Mouse (Mus musculus) embryonic facial prominence, embryonic 11.5 days (tissue): ENCODE measurements at regions not wholly inside any gene's neighbourhood (a gene's known extent, or its start where the extent isn't known, plus 50 kb on each side); places are given as distances from the start of the nearest gene placed in this dataset.

Experiments
- ATAC-seq: fragments of 200-750 bp; cut with Nextera tagmentation; replicated peaks from 2 replicates; pipeline ENCODE4 v1.8.0; 2017; ENCODE audit warnings: low read depth; ENCODE audit not compliant: insufficient number of reproducible peaks, low FRiP score, low TSS enrichment
- DNase-seq: peaks from one replicate; pipeline ENCODE4 v3.0.0-alpha.2; 2015; ENCODE audit warnings: low spot score
- H3K27ac ChIP-seq: fragments of 300-500 bp; sonication (generic); replicated peaks from 2 replicates; pipeline ENCODE4 v1.5.1; 2014; ENCODE audit warnings: mild to moderate bottlenecking, low read depth, low read length, control low read depth
- H3K27me3 ChIP-seq: fragments of 300-500 bp; sonication (generic); 2 replicates; pipeline ENCODE4 v1.6.1; 2014; ENCODE audit warnings: mild to moderate bottlenecking, low read length, moderate library complexity, mixed read lengths; ENCODE audit not compliant: control insufficient read depth, insufficient read depth
- H3K36me3 ChIP-seq: fragments of 300-500 bp; sonication (generic); replicated peaks from 2 replicates; pipeline ENCODE4 v1.6.1; 2014; ENCODE audit warnings: low read depth, mild to moderate bottlenecking, low read length, moderate library complexity, mixed read lengths; ENCODE audit not compliant: control insufficient read depth, insufficient read depth
- H3K4me1 ChIP-seq: fragments of 300-500 bp; sonication (generic); 2 replicates; pipeline ENCODE4 v1.6.1; 2014; ENCODE audit warnings: low read length, mixed read lengths; ENCODE audit not compliant: control insufficient read depth, insufficient read depth
- H3K4me2 ChIP-seq: fragments of 300-500 bp; sonication (generic); 2 replicates; pipeline ENCODE4 v1.6.1; 2014; ENCODE audit warnings: low read depth, mild to moderate bottlenecking, control low read depth, low read length, moderate library complexity
- H3K4me3 ChIP-seq: fragments of 300-500 bp; sonication (generic); 2 replicates; pipeline ENCODE4 v1.5.1; 2014; ENCODE audit warnings: low read depth, low read length, control low read depth
- H3K9ac ChIP-seq: fragments of 300-500 bp; sonication (generic); replicated peaks from 2 replicates; pipeline ENCODE4 v1.6.1; 2014; ENCODE audit warnings: mild to moderate bottlenecking, control low read depth, low read length
- H3K9me3 ChIP-seq: fragments of 300-500 bp; sonication (generic); replicated peaks from 2 replicates; pipeline ENCODE4 v1.6.1; 2016; ENCODE audit warnings: mild to moderate bottlenecking, low read length, inconsistent platforms, mixed read lengths; ENCODE audit not compliant: control insufficient read depth
- WGBS: fragments of 180-500 bp; shearing (Covaris S2); extraction: QIAGEN DNeasy Blood & Tissue Kit; methylation state at CpG from one replicate; pipeline ENCODE4 v1.1.7; 2014; 5-methylcytosine and 5-hydroxymethylcytosine counted together

DNA sequence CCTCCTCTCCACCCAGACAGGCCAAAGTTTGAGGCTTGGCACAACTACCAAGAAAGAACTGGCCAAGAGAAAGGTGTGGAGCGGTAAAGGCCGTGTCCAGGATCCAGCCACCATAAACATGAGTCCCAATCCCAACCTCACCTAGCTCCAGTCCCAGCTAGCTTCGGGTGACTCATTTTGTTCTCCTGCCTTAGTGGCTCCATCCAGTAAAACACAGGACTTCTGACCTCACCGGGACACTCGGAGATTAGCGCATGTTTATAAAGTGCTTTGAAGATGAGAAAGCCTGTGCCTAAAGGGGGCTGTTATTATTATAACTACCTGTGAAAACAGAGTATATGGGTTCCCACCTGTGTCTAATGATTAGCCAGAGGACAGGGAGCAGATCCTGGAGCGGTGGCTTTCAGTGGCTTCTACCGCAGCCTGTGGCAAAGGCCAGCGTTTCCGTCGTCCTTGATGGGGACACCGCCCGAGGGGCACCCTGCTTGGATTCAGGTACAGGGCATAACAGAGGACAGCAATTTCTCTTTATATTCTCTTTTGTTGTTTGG is 311.9 kb downstream of the Sox9 start:
- H3K9ac ChIP-seq = no peak overlapping the region
- H3K27me3 ChIP-seq = no peaks in the 10 kb centered on the region
- DNase-seq = no peak
- no peak overlapping the region for H3K4me2 ChIP-seq
- no peak overlapping the region for H3K4me3 ChIP-seq
- no peak overlapping the region for H3K27ac ChIP-seq
- H3K36me3 ChIP-seq = no peaks in the 10 kb centered on the region
- no peaks in the 10 kb centered on the region; the same call in 1 of the 2 replicates for H3K4me1 ChIP-seq
- H3K9me3 ChIP-seq = no peaks in the 10 kb centered on the region
- WGBS = 91% methylated on average over 13 of the region's 13 CpGs
- no peak for ATAC-seq

DNA sequence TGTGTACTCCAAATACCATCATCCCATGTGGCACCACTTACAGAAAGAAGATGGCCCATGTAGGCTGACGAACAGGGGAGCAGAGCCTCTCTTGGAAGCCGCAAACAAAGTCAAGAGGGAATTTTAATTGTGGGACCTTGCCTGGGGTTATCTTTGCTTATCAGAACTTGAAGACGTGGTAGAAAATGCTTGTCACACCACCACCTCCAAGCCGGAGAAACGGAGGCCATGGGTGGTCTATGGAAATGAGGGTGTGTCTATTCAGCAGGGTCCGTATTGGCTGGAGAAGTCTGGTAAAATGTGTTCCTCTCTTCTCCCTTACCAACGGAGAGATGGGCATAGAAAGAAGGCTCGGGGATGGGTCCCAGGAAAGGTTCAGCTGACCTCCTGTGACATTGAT is 313.6 kb downstream of the Sox9 start:
- DNase-seq = no peak
- no peaks in the 10 kb centered on the region for H3K27me3 ChIP-seq
- ATAC-seq = no peak
- whole genome bisulfite sequencing = 80% methylated on average over 8 of the region's 8 CpGs
- no peaks in the 10 kb centered on the region; the same call in 1 of the 2 replicates for H3K4me1 ChIP-seq
- no peak overlapping the region for H3K4me2 ChIP-seq
- no peak overlapping the region for H3K4me3 ChIP-seq
- H3K9ac ChIP-seq = no peak overlapping the region
- H3K36me3 ChIP-seq = no peaks in the 10 kb centered on the region
- no peaks in the 10 kb centered on the region for H3K9me3 ChIP-seq
- H3K27ac ChIP-seq = no peak overlapping the region

DNA sequence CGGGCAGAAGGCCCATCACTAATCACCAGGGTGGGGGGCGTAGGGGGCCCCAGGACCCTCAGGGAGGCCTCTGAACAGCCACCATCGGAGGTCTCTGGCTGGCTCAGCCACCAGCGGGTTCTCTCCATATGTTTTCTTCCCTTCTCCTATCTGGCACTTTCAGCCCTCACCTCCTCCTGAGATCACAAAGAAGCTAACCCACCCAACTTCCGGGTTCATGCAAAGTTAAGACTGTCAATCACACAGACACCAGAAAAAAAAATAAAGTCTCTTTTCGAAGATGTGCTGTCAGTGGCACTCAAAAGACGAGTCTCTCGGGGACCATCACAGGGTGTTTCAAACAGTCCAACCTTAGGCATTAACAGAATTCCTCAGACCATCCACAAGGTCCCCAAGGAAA is 314.2 kb downstream of the Sox9 start:
- Histone ChIP-seq H3K36me3 (no peaks in the 10 kb centered on the region), H3K4me1 (no peaks in the 10 kb centered on the region; the same call in 1 of the 2 replicates), H3K27ac (no peak overlapping the region), H3K9ac (no peak overlapping the region), H3K4me3 (no peak overlapping the region), H3K4me2 (no peak overlapping the region), H3K27me3 (no peaks in the 10 kb centered on the region), H3K9me3 (no peaks in the 10 kb centered on the region)
- WGBS = 61% methylated on average over 8 of the region's 8 CpGs
- ATAC-seq = no peak
- no peak for DNase-seq

DNA sequence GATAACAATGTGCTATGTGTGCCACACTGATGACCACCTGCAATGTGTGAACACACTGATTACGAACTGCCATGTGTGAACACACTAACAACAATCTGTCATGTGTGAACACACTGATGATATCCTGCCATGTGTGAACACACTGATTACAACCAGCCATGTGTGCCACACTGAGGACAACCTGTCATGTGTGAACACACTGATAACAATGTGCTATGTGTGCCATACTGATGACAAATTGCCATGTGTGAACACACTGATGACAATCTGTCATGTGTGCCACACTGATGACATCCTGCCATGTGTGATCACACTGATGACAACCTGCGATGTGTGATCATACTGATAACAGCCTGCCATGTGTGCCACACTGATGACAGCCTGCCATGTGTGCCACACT is 316.3 kb downstream of the Sox9 start:
- H3K4me2 ChIP-seq = no peak overlapping the region
- no peaks in the 10 kb centered on the region for H3K27me3 ChIP-seq
- H3K9ac ChIP-seq = no peak overlapping the region
- peaks cover 3% of the 10 kb centered on the region; the same call in 1 of the 2 replicates for H3K4me1 ChIP-seq
- DNase-seq (no peak), ATAC-seq (no peak)
- no peaks in the 10 kb centered on the region for H3K9me3 ChIP-seq
- WGBS = 94% methylated on average over 2 of the region's 2 CpGs
- no peak overlapping the region for H3K27ac ChIP-seq
- H3K36me3 ChIP-seq = no peaks in the 10 kb centered on the region
- no peak overlapping the region for H3K4me3 ChIP-seq

DNA sequence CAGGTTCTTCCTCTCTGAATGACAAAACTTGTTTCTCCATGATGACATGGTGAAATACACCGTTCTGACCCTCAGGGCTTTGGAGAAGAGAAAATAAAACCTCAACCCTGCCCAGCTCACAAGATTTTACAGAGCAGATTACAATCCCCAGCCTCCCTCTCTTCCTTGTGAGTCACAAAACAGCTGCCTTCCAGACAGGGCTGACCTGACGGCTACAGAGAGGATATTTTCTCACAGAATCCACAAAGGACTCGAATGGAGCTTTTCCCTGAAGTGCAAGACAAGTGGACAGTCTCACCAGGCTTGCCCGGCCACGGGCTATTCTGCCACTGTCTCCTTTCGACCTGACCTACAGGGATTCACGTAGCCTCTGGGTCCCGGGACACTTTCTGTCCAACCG is 318.8 kb downstream of the Sox9 start:
- Histone ChIP-seq H3K36me3 (no peaks in the 10 kb centered on the region), H3K4me3 (no peak overlapping the region), H3K27ac (no peak overlapping the region), H3K9ac (no peak overlapping the region), H3K4me2 (no peak overlapping the region), H3K9me3 (no peaks in the 10 kb centered on the region), H3K27me3 (no peaks in the 10 kb centered on the region), H3K4me1 (peaks cover 5% of the 10 kb centered on the region; the same call in 1 of the 2 replicates)
- DNase-seq = no peak
- WGBS = 38% methylated on average over 9 of the region's 9 CpGs
- no peak for ATAC-seq

DNA sequence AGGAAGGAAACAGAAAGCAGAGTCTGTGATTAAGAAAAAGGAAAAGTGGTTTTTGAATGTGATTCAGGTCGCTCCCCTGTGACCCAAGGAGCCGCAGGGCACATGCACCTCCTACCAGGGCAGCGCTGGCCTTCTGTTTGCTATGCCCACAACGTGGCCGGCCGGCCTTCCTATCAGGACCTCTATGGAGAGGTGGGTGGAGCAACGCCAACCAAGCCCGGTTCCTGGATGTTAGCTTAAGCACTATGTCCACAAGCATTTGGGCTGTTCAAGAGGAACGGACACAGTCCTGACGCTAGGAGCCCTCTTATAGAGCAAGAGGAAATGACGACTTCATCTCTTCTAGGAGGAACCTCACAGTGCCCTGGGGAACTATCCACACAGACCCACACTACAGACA is 319.5 kb downstream of the Sox9 start:
- H3K27ac ChIP-seq = no peak overlapping the region
- no peak for ATAC-seq
- 43% methylated on average over 11 of the region's 11 CpGs for WGBS
- H3K27me3 ChIP-seq = no peaks in the 10 kb centered on the region
- no peak for DNase-seq
- H3K36me3 ChIP-seq = no peaks in the 10 kb centered on the region
- peaks cover 5% of the 10 kb centered on the region; the same call in 1 of the 2 replicates for H3K4me1 ChIP-seq
- no peaks in the 10 kb centered on the region for H3K9me3 ChIP-seq
- no peak overlapping the region for H3K4me3 ChIP-seq
- 0 out of 2 replicates have a peak overlapping the region, but pooled peaks have one; percentile 18 for H3K9ac ChIP-seq
- no peak overlapping the region for H3K4me2 ChIP-seq

DNA sequence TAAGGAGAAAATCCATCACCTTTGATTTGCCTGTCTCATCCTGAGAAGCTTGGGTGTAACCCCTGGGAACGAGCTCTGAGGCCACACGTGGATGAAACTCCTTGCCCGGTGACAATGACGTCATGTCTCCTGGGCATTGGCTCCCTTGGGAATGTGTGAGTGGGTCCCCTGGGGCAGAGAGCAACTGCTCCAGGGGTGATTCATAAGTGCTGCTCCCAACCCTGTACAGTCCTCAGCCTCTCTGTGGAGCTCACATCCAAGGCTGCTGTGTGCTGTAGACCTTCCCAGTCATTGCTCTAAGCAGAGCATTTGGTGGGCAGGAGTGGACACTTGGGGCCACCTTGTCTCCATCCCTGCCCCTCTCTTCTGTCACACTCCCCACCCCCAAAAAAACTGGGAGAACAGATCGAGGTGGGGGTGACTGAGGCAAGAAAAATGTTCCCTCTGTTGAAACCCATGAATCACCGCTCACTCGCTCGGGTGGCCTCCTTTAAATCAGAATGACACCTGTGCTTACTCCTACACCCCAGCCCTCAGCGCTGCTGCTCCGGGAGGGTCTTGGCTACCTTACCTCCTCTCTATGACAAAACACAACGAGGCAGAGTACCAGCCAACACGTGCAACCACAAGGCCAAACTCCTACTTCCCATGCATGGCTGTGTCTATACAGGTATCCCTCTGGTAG is 321.3 kb downstream of the Sox9 start:
- no peak overlapping the region for H3K9ac ChIP-seq
- ATAC-seq = no peak
- H3K27me3 ChIP-seq = no peaks in the 10 kb centered on the region
- no peak overlapping the region for H3K4me3 ChIP-seq
- no peaks in the 10 kb centered on the region for H3K9me3 ChIP-seq
- no peak overlapping the region for H3K4me2 ChIP-seq
- peaks cover 5% of the 10 kb centered on the region; the same call in 1 of the 2 replicates for H3K4me1 ChIP-seq
- H3K27ac ChIP-seq = no peak overlapping the region
- no peak for DNase-seq
- 85% methylated on average over 12 of the region's 12 CpGs for WGBS
- no peaks in the 10 kb centered on the region for H3K36me3 ChIP-seq

DNA sequence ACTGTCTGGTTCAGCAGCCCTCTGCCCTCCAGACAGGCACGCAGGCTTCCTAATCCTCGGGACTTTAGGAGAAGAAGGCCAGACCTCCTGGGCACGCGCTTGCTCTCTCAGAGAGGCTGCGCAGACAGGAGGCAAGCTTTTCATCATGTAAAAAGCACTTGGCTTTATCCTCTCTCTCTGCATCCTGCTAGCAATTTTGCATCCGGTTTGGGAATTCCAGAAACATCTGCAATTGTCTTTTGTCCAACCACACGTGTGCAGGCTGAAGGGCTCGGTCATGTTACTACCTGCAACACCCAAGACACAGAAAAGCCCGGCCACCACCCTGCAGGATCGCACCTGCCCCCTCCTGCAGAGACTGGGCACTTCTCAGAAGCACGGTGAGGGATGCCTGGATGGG is 323.3 kb downstream of the Sox9 start:
- ATAC-seq (no peak), DNase-seq (no peak)
- Histone ChIP-seq H3K27ac (no peak overlapping the region), H3K27me3 (no peaks in the 10 kb centered on the region), H3K4me3 (no peak overlapping the region), H3K9ac (no peak overlapping the region), H3K36me3 (no peaks in the 10 kb centered on the region), H3K4me2 (no peak overlapping the region), H3K4me1 (peaks cover 5% of the 10 kb centered on the region; the same call in 1 of the 2 replicates), H3K9me3 (no peaks in the 10 kb centered on the region)
- WGBS = 59% methylated on average over 11 of the region's 11 CpGs
